Mouse (Mus musculus) ovary, adult 18-20 months (tissue): Measurements from ENCODE around the gene Zfp189.

Source experiments
- DNase-seq: peaks from one replicate; pipeline ENCODE4 v3.0.0; 2022; ENCODE audit warnings: low spot score, mixed read lengths

Zfp189 gene

DNA sequence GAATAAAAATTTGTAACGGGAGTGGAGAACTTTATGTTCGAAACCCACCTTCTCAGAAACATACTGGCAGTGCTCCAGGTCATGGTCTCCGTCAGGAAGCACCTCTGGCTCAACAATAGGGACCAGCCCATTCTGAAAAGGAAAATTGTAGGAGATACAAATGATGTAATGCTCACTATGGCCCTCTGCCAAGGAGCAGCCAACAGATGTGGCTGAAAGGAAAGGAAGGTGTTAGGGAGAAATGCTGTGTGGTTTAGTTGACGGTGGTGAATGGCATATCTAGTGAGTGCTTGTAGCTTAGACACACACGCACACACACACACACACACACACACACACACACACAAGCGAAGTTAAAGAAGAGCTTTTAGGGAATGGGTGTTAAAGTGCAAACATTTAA lies 18.7 kb downstream of the Zfp189 start:
- DNase-seq = no peak

DNA sequence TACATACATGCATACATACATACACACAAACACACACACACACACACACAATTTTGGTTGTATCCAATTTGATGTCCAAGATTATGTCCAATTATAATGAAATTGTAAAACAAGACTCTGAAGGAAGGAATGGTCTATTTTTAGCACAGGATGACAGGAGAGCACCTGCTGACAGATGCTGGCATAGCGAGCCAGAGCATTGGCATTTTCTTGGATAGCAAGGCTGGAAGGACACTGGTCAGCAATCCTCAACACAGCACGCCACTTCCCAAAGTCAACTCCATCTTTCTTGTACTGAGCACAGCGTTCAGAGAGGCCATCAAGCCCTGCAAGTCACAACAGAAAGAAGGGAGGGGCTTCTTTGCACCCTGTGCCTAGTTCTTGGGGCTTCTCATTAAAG lies 20.0 kb downstream of the Zfp189 start:
- no peak for DNase-seq

DNA sequence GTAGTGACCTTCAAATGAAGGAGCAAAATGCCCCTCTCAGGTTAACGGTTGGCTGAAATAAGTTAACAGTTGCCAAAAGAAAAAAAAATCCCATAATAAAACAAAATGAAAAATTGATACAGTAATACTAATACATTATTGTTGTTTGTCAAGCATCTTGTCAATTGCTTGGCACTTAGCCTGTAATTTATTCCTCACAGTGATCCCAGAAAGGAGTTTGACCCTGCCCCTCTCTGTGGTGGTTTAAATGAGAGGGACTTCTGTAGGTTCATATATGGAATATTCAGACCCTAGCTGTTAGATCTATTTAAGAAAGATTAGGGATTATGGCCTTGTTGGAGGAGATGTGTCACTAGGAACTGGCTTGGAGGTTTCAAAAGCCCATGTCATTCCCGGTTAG lies 25.1 kb downstream of the Zfp189 start:
- DNase-seq = no peak

DNA sequence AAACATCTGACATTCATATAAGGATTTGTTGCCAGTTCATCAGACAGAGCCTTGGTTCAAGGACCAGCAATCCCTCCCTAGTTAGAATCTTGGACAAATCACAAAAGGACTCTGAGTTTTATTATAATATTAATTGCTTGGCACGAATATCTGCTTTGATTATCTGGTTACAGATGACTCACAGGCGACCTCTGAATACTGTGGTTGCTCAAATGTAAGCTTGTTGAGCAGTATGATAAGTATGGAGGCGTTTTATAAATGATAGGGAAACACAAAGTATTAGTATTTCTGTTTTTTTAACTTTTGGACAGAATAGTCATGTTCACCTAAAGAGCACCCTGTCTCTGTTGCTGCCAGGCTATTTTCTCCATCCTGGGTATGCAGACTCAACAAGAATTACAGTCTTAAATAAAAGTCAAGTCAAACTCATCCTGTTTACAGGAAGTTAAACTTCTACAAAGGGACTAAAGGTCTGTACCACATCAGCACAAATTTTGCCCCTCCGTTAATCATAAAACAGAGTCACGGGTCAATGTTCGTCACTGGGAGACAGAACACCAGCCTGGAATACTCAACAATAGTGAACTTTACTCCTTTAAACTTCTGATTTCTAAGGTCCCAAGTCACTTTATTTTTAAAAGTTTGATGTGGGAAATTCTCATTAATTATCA lies 26.0 kb downstream of the Zfp189 start:
- no peak for DNase-seq

DNA sequence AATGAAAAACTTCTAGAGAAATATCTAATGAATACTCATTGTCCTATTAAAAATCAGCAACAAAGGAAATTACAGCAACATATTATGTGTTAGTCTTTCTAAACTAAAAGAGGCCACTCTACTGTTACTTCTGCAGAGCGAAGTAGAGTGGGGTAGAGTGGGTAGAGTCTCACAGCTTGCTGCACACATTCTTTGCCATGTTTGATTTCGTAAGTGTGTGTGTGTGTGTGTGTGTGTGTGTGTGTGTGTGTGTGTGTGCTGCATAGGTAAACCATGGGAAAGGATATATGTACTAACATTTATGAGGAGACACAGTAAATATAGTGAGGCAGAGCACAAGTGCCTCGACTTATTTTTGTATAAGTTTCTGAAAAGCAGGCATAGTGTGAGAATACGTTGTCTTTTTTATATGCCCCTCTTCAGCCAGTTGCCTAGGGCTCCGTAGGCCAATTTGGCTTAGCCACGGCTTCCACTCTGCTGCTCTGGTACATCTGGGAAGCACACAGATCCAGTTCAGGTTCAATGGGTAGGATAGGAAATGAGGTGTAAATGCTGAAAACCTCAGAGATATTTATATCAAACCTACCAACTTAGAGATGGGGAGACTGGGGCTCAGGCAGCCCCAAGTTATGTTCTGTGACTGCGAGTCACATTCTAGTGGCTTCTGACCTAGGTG lies 26.7 kb downstream of the Zfp189 start:
- DNase-seq = no peak

DNA sequence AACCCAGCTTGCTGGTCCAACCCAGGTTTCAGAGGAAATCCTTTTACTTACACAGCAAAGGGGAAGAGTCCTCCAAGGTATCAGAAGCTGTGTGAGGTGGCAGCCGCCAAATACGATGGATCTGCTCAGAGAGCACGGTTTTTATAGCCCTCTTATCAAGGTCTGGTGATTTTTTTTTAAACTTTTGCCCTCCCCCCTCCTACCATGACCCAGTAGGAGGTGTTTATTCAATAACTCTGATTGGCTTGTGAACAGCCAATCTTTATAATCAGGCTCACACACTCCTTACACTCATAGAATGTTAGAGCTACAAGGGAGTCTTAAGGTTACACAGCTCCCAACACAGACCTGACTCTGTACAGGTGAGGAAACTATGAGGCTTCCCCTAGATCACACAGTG lies 28.4 kb downstream of the Zfp189 start, which contains the start of gene Aldob:
TSS of gene Aldob (minus strand) at position 164 of the 400 bp plus-strand sequence.
- DNase-seq = no peak

DNA sequence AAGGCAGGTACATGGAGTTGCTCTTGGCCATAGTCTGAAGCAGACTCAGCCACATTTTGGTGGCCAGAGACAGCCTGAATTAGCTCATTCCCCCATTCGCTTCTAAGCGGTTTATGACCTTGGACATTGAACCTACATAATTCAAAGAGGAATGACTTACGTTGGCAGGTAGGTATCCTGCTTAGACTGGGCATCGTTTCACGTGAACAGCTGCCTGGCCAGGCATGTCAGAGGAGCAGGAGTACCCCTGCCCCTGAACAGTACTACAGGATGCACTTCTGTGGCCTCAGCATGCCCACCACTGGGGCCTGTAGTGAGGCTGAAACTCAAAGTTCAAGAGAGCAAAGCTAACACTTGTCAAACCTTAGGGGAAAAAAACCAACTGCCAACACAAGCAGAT lies 32.4 kb downstream of the Zfp189 start:
- DNase-seq = no peak

DNA sequence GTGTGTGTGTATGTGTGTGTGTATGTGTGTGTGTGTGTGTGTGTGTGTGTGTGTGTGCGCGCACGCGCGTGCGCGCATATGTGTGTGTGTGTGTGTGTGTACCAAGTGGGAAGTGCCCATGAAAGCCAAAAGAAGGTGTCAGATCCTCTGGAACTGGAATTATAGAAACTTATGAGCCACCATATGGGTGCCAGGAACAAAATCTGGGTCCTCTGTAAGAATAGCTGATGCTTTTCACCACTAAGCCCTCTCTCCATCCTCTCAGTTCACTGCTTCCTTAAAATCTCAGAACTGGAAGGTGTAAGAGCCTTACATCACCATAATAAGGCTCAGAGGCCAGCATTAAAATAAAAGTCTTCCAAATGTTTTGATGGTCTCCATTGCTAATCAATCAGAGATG lies 36.4 kb downstream of the Zfp189 start:
- DNase-seq = no peak

DNA sequence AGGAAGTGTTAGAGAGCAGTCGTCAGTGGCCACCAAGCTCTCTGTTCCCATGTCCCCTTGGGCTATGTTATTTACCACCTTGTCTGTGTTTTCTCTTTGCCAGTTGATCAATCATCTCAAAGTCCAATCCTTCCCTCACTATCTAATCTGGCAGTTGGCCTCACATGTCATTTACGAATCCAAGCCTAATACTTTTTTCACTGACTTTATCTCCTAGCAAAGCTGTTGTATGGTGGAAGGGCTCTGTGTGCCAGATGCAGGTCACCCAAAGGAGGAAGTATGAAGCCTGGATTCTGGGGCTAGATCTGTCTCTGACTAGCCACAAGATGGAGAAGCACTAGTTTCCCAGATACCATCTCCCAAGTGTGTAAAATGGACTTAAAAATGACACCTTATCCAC lies 37.2 kb downstream of the Zfp189 start:
- no peak for DNase-seq

DNA sequence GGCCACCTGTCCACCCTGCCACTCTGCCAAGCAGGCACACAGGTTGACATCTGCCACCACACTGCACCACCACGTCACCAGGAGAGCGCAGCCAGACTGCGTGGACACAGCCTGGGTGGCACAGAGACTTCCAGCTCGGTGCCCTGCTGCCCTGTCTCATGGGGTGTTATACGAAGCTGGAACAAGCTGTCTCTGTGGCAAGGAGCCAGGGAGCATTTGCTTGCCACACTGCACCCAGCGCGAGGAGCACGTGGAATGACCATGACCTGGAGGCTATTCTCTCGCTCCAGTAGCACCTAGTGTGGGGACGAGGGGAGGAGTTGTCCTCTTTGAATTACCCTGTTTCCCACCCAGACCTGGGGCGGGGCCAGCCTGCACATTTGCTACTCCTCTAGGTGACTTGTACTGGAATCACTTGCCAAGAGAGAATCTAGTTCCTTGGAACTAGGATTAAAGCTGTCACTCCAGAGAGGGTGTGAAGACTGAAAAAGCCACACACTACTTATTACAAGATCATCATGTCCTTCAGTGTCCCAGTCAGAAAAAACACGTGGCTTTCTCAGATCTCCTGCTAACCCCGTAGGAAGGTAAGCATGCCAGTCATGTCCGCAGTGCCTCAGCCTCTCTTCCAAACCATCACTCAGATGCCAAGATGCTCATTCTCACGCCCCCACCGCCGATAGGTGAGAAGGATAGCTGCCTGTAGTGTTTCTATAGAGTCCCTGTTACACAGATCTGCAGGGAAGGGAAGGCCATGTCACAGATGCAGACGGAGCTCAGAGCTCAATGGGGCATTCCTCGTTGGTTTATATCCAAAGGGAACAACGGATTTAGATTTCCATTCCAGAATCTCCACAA lies 39.2 kb downstream of the Zfp189 start:
- no peak for DNase-seq

DNA sequence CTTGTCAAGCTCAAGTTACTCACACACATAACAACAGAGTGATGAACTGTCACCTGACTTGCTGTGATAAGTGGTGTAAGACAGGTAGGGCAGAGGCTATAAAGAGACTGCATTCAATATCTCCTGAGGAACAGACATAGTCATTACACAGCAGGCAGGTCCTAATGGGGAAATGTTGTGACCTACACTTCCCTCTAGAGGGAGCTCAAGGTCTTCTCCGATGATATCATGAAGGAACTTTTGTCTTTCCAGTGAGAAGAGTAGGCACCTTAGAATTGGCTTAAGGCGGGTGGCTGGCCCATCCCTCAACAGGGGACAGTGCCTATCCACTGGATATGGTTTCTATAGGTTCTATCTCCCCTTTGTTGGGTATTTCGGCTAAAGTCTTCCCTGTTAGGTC lies 46.6 kb downstream of the Zfp189 start:
- peak; percentile 22 for DNase-seq

DNA sequence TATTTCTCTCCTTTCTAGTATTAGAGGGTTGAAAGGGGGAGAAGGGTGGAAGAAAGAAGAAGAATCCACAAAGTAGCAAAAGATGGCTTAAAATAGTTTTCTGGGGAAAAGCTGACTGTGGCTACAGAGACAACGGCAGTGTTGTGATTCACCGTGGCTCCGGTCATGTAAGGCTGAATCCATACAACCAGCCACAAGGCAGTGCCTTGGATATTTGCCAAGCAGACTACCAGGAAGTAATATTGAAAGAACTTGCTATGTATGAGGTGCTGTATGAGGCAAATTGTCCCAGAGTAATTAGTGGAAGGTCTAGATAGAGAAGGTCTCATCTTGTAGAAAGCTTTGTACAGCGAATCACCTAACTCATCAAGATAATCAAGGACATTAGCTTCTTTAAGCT lies 51.2 kb downstream of the Zfp189 start:
- DNase-seq = no peak
